Mouse (Mus musculus): ENCODE results near the gene Bmp6. TPM values are rescaled to one million over a fixed set of nuclear protein-coding genes. Genes with fewer than 3 reads are reported as not detected.

Gene Bmp6
- polyA plus RNA-seq, 1 experiment from 2014 or later = 2.2 TPM

GRCm38 (mm10) chr13:38522056-38522654 is 177.2 kb downstream of the Bmp6 start:
- Histone ChIP-seq H3K9me3 (ENCODE audit: control insufficient read depth, low read length) (no peaks in the 10 kb centered on the region), H3K4me2 (ENCODE audit: low read depth, low read length, severe bottlenecking) (no peak overlapping the region), H3K36me3 (ENCODE audit: control insufficient read depth, insufficient read depth, low read length) (peaks cover 4% of the 10 kb centered on the region; the same call in 1 of the 2 replicates), H3K4me1 (replicated peaks; ENCODE audit: control insufficient read depth, insufficient read depth, low read length) (0 out of 2 replicates have a peak, but pooled peaks cover 3% of the 10 kb centered on the region), H3K27ac (ENCODE audit: low read depth, low read length) (no peak overlapping the region), H3K9ac (ENCODE audit: low read length) (no peak overlapping the region), H3K4me3 (ENCODE audit: low read depth, low read length) (no peak overlapping the region), H3K27me3 (ENCODE audit: control insufficient read depth, insufficient read depth, low read length) (no peaks in the 10 kb centered on the region)
- 79% methylated on average over 4 of the region's 4 CpGs for WGBS
- ATAC-seq (replicated peaks; ENCODE audit: low FRiP score) = no peak
- DNase-seq (ENCODE audit: low spot score) = no peak

- Histone ChIP-seq H3K27me3 (ENCODE audit: control insufficient read depth, insufficient read depth, low read length) (no peaks in the 10 kb centered on the region), H3K4me3 (ENCODE audit: low read depth, low read length) (no peak overlapping the region), H3K27ac (ENCODE audit: low read depth, low read length) (no peak overlapping the region), H3K4me1 (replicated peaks; ENCODE audit: control insufficient read depth, insufficient read depth, low read length) (0 out of 2 replicates have a peak, but pooled peaks cover 3% of the 10 kb centered on the region), H3K9me3 (ENCODE audit: control insufficient read depth, low read length) (no peaks in the 10 kb centered on the region), H3K4me2 (ENCODE audit: low read depth, low read length, severe bottlenecking) (no peak overlapping the region), H3K9ac (ENCODE audit: low read length) (no peak overlapping the region), H3K36me3 (ENCODE audit: control insufficient read depth, insufficient read depth, low read length) (peaks cover 4% of the 10 kb centered on the region; the same call in 1 of the 2 replicates)
- no peak for DNase-seq (ENCODE audit: low spot score)
- ATAC-seq (replicated peaks; ENCODE audit: low FRiP score) = no peak
- WGBS = 94% methylated on average over 11 of the region's 11 CpGs
These were observed 178.3 kb downstream of the Bmp6 start for GRCm38 (mm10) chr13:38523231-38523630.

GRCm38 (mm10) chr13:38525261-38525660 is 180.4 kb downstream of the Bmp6 start:
- no peaks in the 10 kb centered on the region for H3K27me3 ChIP-seq (ENCODE audit: control insufficient read depth, insufficient read depth, low read length)
- H3K9ac ChIP-seq (ENCODE audit: low read length) = no peak overlapping the region
- H3K4me1 ChIP-seq (replicated peaks; ENCODE audit: control insufficient read depth, insufficient read depth, low read length) = peaks cover 3% of the 10 kb centered on the region; the same call in 1 of the 2 replicates
- WGBS = 84% methylated on average over 3 of the region's 3 CpGs
- no peaks in the 10 kb centered on the region for H3K9me3 ChIP-seq (ENCODE audit: control insufficient read depth, low read length)
- no peak overlapping the region for H3K27ac ChIP-seq (ENCODE audit: low read depth, low read length)
- ATAC-seq (replicated peaks; ENCODE audit: low FRiP score) (no peak), DNase-seq (ENCODE audit: low spot score) (no peak)
- peaks cover 4% of the 10 kb centered on the region; the same call in 1 of the 2 replicates for H3K36me3 ChIP-seq (ENCODE audit: control insufficient read depth, insufficient read depth, low read length)
- no peak overlapping the region for H3K4me2 ChIP-seq (ENCODE audit: low read depth, low read length, severe bottlenecking)
- no peak overlapping the region for H3K4me3 ChIP-seq (ENCODE audit: low read depth, low read length)

DNA sequence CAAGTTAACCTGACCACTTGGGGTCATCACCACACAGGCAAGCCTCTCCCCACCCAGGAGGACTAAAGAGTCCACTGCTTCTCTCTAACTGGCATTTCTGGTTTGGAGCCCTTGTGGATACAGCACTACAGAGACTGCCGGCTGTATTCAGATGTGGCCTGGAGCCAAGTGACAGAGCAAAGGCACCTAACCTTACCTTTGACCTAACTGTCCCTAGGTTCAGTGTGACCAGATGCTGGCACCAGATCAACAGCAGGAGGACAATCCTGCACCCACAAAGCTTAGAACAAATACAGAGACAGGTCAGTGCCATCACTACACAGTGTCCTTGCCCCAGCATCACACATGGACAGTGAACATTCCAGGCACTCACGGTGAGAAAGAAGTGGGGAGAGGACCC is 181.2 kb downstream of the Bmp6 start:
- Histone ChIP-seq H3K4me2 (ENCODE audit: low read depth, low read length, severe bottlenecking) (no peak overlapping the region), H3K9me3 (ENCODE audit: control insufficient read depth, low read length) (no peaks in the 10 kb centered on the region), H3K4me3 (ENCODE audit: low read depth, low read length) (no peak overlapping the region), H3K27ac (ENCODE audit: low read depth, low read length) (no peak overlapping the region), H3K9ac (ENCODE audit: low read length) (no peak overlapping the region), H3K4me1 (replicated peaks; ENCODE audit: control insufficient read depth, insufficient read depth, low read length) (peaks cover 3% of the 10 kb centered on the region; the same call in 1 of the 2 replicates), H3K36me3 (ENCODE audit: control insufficient read depth, insufficient read depth, low read length) (peaks cover 4% of the 10 kb centered on the region; the same call in 1 of the 2 replicates), H3K27me3 (ENCODE audit: control insufficient read depth, insufficient read depth, low read length) (no peaks in the 10 kb centered on the region)
- ATAC-seq (replicated peaks; ENCODE audit: low FRiP score) = no peak
- no peak for DNase-seq (ENCODE audit: low spot score)
- WGBS = 96% methylated on average over 2 of the region's 2 CpGs

- peak; percentile 56 for DNase-seq (ENCODE audit: low spot score)
- H3K27ac ChIP-seq (ENCODE audit: low read depth, low read length) = peak overlapping the region; percentile 54; the same call in 1 of the 2 replicates
- H3K4me1 ChIP-seq (replicated peaks; ENCODE audit: control insufficient read depth, insufficient read depth, low read length) = peaks cover 3% of the 10 kb centered on the region; the same call in 1 of the 2 replicates
- peak overlapping the region; percentile 79 for H3K9ac ChIP-seq (ENCODE audit: low read length)
- peak overlapping the region; percentile 82 for H3K4me2 ChIP-seq (ENCODE audit: low read depth, low read length, severe bottlenecking)
- H3K4me3 ChIP-seq (ENCODE audit: low read depth, low read length) = peak overlapping the region; percentile 81
- H3K36me3 ChIP-seq (ENCODE audit: control insufficient read depth, insufficient read depth, low read length) = peaks cover 4% of the 10 kb centered on the region; the same call in 1 of the 2 replicates
- WGBS = 14% methylated on average over 15 of the region's 15 CpGs
- no peaks in the 10 kb centered on the region for H3K9me3 ChIP-seq (ENCODE audit: control insufficient read depth, low read length)
- no peaks in the 10 kb centered on the region for H3K27me3 ChIP-seq (ENCODE audit: control insufficient read depth, insufficient read depth, low read length)
- no peak; the same call in 1 of the 2 replicates for ATAC-seq (replicated peaks; ENCODE audit: low FRiP score)
These were observed 182.3 kb downstream of the Bmp6 start for GRCm38 (mm10) chr13:38527041-38527796.

DNA sequence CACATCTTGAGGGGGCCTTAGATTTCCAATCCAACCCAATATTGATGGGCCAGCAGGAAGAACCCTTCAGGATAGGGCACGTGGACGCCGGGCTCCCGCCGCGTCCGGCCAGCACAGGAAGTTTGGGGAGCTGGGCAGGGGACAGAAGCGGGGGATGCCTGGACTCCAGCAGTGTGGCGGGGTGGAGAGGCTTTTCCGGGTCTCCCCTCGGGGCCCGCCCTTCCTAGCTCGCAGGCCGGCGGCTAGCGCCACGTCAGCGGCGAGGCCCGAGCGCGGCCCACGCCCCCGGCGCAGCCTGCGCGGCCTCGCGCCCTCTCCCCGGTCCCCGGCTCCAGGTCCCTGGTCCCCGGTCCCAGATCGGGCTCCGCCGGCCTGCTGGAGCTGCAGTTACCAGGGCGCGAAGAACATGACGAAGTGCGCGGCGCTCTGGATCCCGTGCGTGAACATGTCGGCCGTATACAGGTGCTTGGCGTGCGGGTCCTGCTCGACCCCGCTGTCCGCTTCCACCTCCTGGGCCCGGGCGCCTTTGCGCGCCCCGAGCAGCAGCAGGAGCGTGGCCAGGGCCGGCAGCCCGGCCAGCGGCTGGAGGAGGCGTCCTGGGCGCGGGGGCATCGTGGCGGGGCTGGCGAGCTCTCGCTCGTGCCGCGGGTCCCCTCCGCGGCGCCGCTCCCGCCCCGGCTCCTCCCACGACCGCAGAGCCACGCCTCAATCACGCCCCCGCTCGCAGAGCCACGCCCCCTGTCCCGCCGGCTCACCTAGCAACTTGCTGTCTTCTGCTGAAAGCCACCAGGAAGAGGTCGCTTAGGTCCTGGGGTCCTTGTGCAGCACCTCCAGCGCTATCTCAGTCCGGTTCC is 183.1 kb downstream of the Bmp6 start:
- Histone ChIP-seq H3K36me3 (ENCODE audit: control insufficient read depth, insufficient read depth, low read length) (peaks cover 1% of the 10 kb centered on the region; the same call in 1 of the 2 replicates), H3K27ac (ENCODE audit: low read depth, low read length) (peak overlapping the region; percentile 54; the same call in 1 of the 2 replicates), H3K4me3 (ENCODE audit: low read depth, low read length) (peak overlapping the region; percentile 81), H3K27me3 (ENCODE audit: control insufficient read depth, insufficient read depth, low read length) (no peaks in the 10 kb centered on the region), H3K4me2 (ENCODE audit: low read depth, low read length, severe bottlenecking) (peak overlapping the region; percentile 82), H3K9ac (ENCODE audit: low read length) (peak overlapping the region; percentile 79), H3K9me3 (ENCODE audit: control insufficient read depth, low read length) (no peaks in the 10 kb centered on the region), H3K4me1 (replicated peaks; ENCODE audit: control insufficient read depth, insufficient read depth, low read length) (peaks cover 3% of the 10 kb centered on the region; the same call in 1 of the 2 replicates)
- peak; percentile 93 for DNase-seq (ENCODE audit: low spot score)
- under 1% methylated on average over 84 of the region's 87 CpGs for WGBS
- ATAC-seq (replicated peaks; ENCODE audit: low FRiP score) = peak; percentile 91

DNA sequence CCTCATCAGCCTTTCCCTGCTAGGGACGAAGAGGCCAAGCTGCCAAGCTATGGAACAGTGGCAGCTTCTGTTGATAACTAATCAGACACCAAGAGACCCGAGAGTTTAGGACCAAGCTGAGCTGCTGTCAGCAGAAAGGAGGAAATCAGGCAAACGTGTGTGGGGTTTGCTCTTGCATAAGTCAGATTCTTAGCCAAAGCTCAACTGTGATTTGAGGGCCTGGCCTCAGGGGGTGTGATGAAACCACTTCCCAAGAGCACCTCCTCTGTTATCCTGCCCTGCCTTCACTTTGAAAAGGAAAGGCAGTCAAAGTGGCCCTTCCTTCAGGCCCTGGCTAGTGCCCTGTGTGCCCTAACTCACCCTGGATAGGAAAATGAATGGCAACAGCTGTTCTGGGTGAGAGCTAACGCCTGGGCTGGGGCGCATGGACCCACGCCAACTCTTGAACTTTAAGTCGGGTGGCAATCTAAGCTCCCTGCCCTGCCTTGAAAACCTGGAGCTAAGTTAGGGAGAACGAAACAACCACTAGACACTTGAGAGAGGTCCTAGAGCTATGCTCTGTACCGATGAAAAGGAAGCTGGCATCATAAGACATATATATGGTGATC is 183.9 kb downstream of the Bmp6 start, which contains the start of gene Txndc5:
Gene Txndc5 (minus strand): TSS at position 138 of the 608 bp plus-strand sequence.
- Histone ChIP-seq H3K4me2 (ENCODE audit: low read depth, low read length, severe bottlenecking) (peak within 1 kb of the TSS; percentile 82), H3K36me3 (ENCODE audit: control insufficient read depth, insufficient read depth, low read length) (no peaks in the 10 kb centered on the region), H3K9me3 (ENCODE audit: control insufficient read depth, low read length) (no peaks in the 10 kb centered on the region), H3K27ac (ENCODE audit: low read depth, low read length) (peak within 1 kb of the TSS; percentile 54; the same call in 1 of the 2 replicates), H3K9ac (ENCODE audit: low read length) (peak within 1 kb of the TSS; percentile 79), H3K4me3 (ENCODE audit: low read depth, low read length) (peak within 1 kb of the TSS; percentile 81), H3K4me1 (replicated peaks; ENCODE audit: control insufficient read depth, insufficient read depth, low read length) (peaks cover 3% of the 10 kb centered on the region; the same call in 1 of the 2 replicates), H3K27me3 (ENCODE audit: control insufficient read depth, insufficient read depth, low read length) (no peaks in the 10 kb centered on the region)
- ATAC-seq (replicated peaks; ENCODE audit: low FRiP score) (no peak), DNase-seq (ENCODE audit: low spot score) (no peak)
- 57% methylated on average over 9 of the region's 9 CpGs for WGBS
